In genomic region chr2:161516921-161517320, GRCm38 (mm10) we compare ENCODE assay signal across 9 mouse cellular contexts.
DNase-seq lines count a peak whose midpoint lies in the region; TF ChIP-seq lines count a peak whose summit lies in the region.
"Had no signal": no experiment of that assay in that cellular context is flagged by ENCODE, and none has a peak within 500 bp of the region (broad histone marks: within the 10 kb centered on the region; RNA-seq: fewer than 3 reads in every experiment).

No protein-coding gene starts in this region.

- WGBS in lung, adult 2 months = 34% methylated on average over 5 of the region's 5 CpGs

- no peak for TF ChIP-seq POLR2A in lung, adult 2 months (IDR thresholded peaks at IDR 0.05; ENCODE audit: borderline replicate concordance, extremely low read depth, low read depth, low read length)

- DNase-seq in lung, postnatal 10 days = peak; percentile 39
- DNase-seq in lung, adult 2 months = no peak
- DNase-seq in cerebellum, adult 9-11 months = peak; percentile 77
- peak; percentile 63 to 83 for DNase-seq in layer of hippocampus, adult 2 months (ENCODE audit: low spot score in 2 of 2)
- peak; percentile 60 for DNase-seq in retina, postnatal 7 days (ENCODE audit: low read depth, low spot score)
- DNase-seq in natural killer cell, adult 2 months (ENCODE audit: low spot score in 2 of 2) = no peak
- DNase-seq in urinary bladder, adult 2 months (ENCODE audit: low spot score) = no peak

- TF ChIP-seq CTCF in lung, adult 2 months (IDR thresholded peaks at IDR 0.05; ENCODE audit: insufficient read depth, low read length) = no peak
- TF ChIP-seq CTCF in layer of hippocampus, adult 2 months (conservative IDR thresholded peaks at IDR 0.05) = no peak

- H3K4me3 ChIP-seq in lung, adult 2 months (replicated peaks; ENCODE audit: extremely low read depth, low read depth, low read length) = no peak overlapping the region
- H3K4me3 ChIP-seq in layer of hippocampus, adult 2 months = no peak overlapping the region
- H3K4me3 ChIP-seq: limb, embryonic 12.5 days; neural tube, embryonic 12.5 days had no signal

- no peaks in the 10 kb centered on the region for H3K4me1 ChIP-seq in lung, adult 2 months (ENCODE audit: control insufficient read depth, insufficient read depth, low read length)
- H3K4me1 ChIP-seq: limb, embryonic 12.5 days; neural tube, embryonic 12.5 days had no signal

- H3K27ac ChIP-seq in layer of hippocampus, adult 2 months = no peak overlapping the region
- H3K27ac ChIP-seq: limb, embryonic 12.5 days; neural tube, embryonic 12.5 days had no signal

Comparison
In these comparisons a context has a peak if more than half of its experiments do, and no peak if none do; other contexts are left out.
1. DNase-seq: peak in lung, postnatal 10 days (single experiment), cerebellum, adult 9-11 months (single experiment), layer of hippocampus, adult 2 months (2 of 2) and retina, postnatal 7 days (single experiment); none in lung, adult 2 months (single experiment), natural killer cell, adult 2 months (0 of 2) and urinary bladder, adult 2 months (single experiment).